Mouse (Mus musculus) inflammation-experienced regulatory T-cells (primary cell): Measurements from ENCODE around the gene Cnksr1. TPM values are rescaled to one million over a fixed set of nuclear protein-coding genes. Genes with fewer than 3 reads are reported as not detected.

Source experiments
- polyA plus RNA-seq, 2 experiments: library from polyadenylated mRNA; unstranded; fragments of 100-300 nt; shearing (Covaris generic); gene quantifications; one replicate each; pipeline ENCODE4 v1.2.1; 2017

Cnksr1 gene
- under 1 TPM in 1 of 2 experiments, not detected in 1; 0.17 TPM for polyA plus RNA-seq

GRCm38 (mm10) chr4:134238279-134238651 lies at the start of gene Cnksr1:
Cnksr1 (minus strand) TSS chr4:134238399.

GRCm38 (mm10) chr4:134287575-134288025 lies 49.4 kb upstream of the Cnksr1 start, which contains the start of gene Pdik1l:
Pdik1l (minus strand) TSS chr4:134287895.

GRCm38 (mm10) chr4:134253722-134254324 lies 15.6 kb upstream of the Cnksr1 start, which contains the start of gene Grrp1:
Grrp1 (minus strand) TSS chr4:134254106.

GRCm38 (mm10) chr4:134246719-134247258 lies 8.6 kb upstream of the Cnksr1 start, which contains the start of gene Gm30191:
Gm30191 (plus strand) TSS chr4:134246935.

GRCm38 (mm10) chr4:134245148-134245843 lies 7.1 kb upstream of the Cnksr1 start, which contains the start of gene Zfp593:
Zfp593 (minus strand) TSS chr4:134245592.

GRCm38 (mm10) chr4:134243516-134244250 lies 5.5 kb upstream of the Cnksr1 start, which contains the start of gene E130218I03Rik:
E130218I03Rik (plus strand) TSS chr4:134243662.

GRCm38 (mm10) chr4:134227194-134227593 lies 11.0 kb downstream of the Cnksr1 start, which contains the start of gene Catsper4:
Catsper4 (minus strand) TSS chr4:134227383.

GRCm38 (mm10) chr4:134202904-134203303 lies 35.3 kb downstream of the Cnksr1 start, which contains the start of gene Gm7534:
Gm7534 (minus strand) TSS chr4:134203004.

Other genes starting within 250 kb of the Cnksr1 start
- 10 to 100 TPM; 25.3 to 33.8 TPM for gene Dhdds, start 237.5 kb downstream of the Cnksr1 start, polyA plus RNA-seq
- not detected for gene Lin28a, start 219.6 kb downstream of the Cnksr1 start, polyA plus RNA-seq
- 1 to 10 TPM; 1.4 to 4.9 TPM for gene Zfp683, start 184.6 kb downstream of the Cnksr1 start, polyA plus RNA-seq
- gene Crybg2, start 177.6 kb downstream of the Cnksr1 start, polyA plus RNA-seq = 10 to 100 TPM; 17.9 to 18.0 TPM
- 1,000 to 10,000 TPM; 2,589 to 2,801 TPM for gene Cd52, start 143.3 kb downstream of the Cnksr1 start, polyA plus RNA-seq
- 10 to 100 TPM; 46.7 to 60.6 TPM for gene Ubxn11, start 135.8 kb downstream of the Cnksr1 start, polyA plus RNA-seq
- gene Sh3bgrl3, start 109.6 kb downstream of the Cnksr1 start, polyA plus RNA-seq = 1,000 to 10,000 TPM; 1,401 to 1,596 TPM
- gene Cep85, start 51.3 kb downstream of the Cnksr1 start, polyA plus RNA-seq = 100 to 1,000 TPM in 1 of 2 experiments, 10 to 100 TPM in 1; 70.5 to 104 TPM
- gene Gm7534, start 35.4 kb downstream of the Cnksr1 start, polyA plus RNA-seq = under 1 TPM in 1 of 2 experiments, not detected in 1; 0.32 TPM
- gene Catsper4, start 11.0 kb downstream of the Cnksr1 start, polyA plus RNA-seq = not detected
- 1 to 10 TPM; 3.2 to 5.7 TPM for gene E130218I03Rik, start 5.3 kb upstream of the Cnksr1 start, polyA plus RNA-seq
- gene Zfp593, start 7.2 kb upstream of the Cnksr1 start, polyA plus RNA-seq = 10 to 100 TPM; 18.4 to 25.6 TPM
- not detected for gene Gm30191, start 8.5 kb upstream of the Cnksr1 start, polyA plus RNA-seq
- gene Grrp1, start 15.7 kb upstream of the Cnksr1 start, polyA plus RNA-seq = under 1 TPM in 1 of 2 experiments, not detected in 1; 0.22 TPM
- 10 to 100 TPM; 14.0 to 16.6 TPM for gene Pdik1l, start 49.5 kb upstream of the Cnksr1 start, polyA plus RNA-seq
- 1 to 10 TPM in 1 of 2 experiments, not detected in 1; 1.1 TPM for gene Trim63, start 76.7 kb upstream of the Cnksr1 start, polyA plus RNA-seq
- under 1 TPM in 1 of 2 experiments, not detected in 1; 0.41 TPM for gene Slc30a2, start 104.8 kb upstream of the Cnksr1 start, polyA plus RNA-seq
- 1 to 10 TPM; 1.1 to 1.7 TPM for gene Extl1, start 145.5 kb upstream of the Cnksr1 start, polyA plus RNA-seq
- gene Pafah2, start 157.9 kb upstream of the Cnksr1 start, polyA plus RNA-seq = 1 to 10 TPM; 1.3 to 2.6 TPM
- gene Stmn1, start 229.9 kb upstream of the Cnksr1 start, polyA plus RNA-seq = 10 to 100 TPM; 33.1 to 37.7 TPM